Mouse (Mus musculus) liver, adult 2 months (tissue): ENCODE measurements around the gene Pde8b. TPM values are rescaled to one million over a fixed set of nuclear protein-coding genes. Genes with fewer than 3 reads are reported as not detected.

Source experiments
- DNase-seq: peaks from one replicate; pipeline ENCODE4 v3.0.0-alpha.2; 2011; ENCODE audit warnings: low read depth, low spot score; ENCODE audit errors: extremely low read depth
- H3K27ac ChIP-seq: fragments of 200-500 bp; replicated peaks from 2 replicates; pipeline ENCODE4 v1.5.1; 2012; ENCODE audit warnings: low read depth, mild to moderate bottlenecking, control low read depth, inconsistent platforms, low read length; ENCODE audit not compliant: insufficient read depth
- H3K27me3 ChIP-seq: fragments of 200-500 bp; 2 replicates; pipeline ENCODE4 v1.6.1; 2012; ENCODE audit warnings: mild to moderate bottlenecking, moderate library complexity, low read length, inconsistent platforms; ENCODE audit not compliant: control insufficient read depth, insufficient read depth
- H3K36me3 ChIP-seq: fragments of 200-500 bp; 2 replicates; pipeline ENCODE4 v1.6.1; 2012; ENCODE audit warnings: low read length, inconsistent platforms; ENCODE audit not compliant: control insufficient read depth, insufficient read depth
- H3K4me1 ChIP-seq: fragments of 200-500 bp; 2 replicates; pipeline ENCODE4 v1.6.1; 2011; ENCODE audit warnings: low read length; ENCODE audit not compliant: control insufficient read depth, insufficient read depth
- H3K4me3 ChIP-seq: fragments of 200-500 bp; 2 replicates; pipeline ENCODE4 v1.5.1; 2011; ENCODE audit warnings: low read depth, mild to moderate bottlenecking, control low read depth, low read length, moderate library complexity; ENCODE audit not compliant: insufficient read depth
- H3K79me2 ChIP-seq: fragments of 200-500 bp; 2 replicates; pipeline ENCODE4 v1.6.1; 2012; ENCODE audit warnings: inconsistent platforms, mild to moderate bottlenecking, low read length, moderate library complexity; ENCODE audit not compliant: control insufficient read depth, insufficient read depth
- H3K9ac ChIP-seq: fragments of 200-500 bp; 2 replicates; pipeline ENCODE4 v1.6.1; 2012; ENCODE audit warnings: low read depth, mild to moderate bottlenecking, control low read depth, inconsistent platforms, low read length
- CTCF ChIP-seq: fragments of 200-500 bp; IDR thresholded peaks from 2 replicates; pipeline ENCODE4 v1.5.1; 2011; ENCODE audit warnings: low read depth, low read length, control low read depth
- POLR2A ChIP-seq: fragments of 200-500 bp; IDR thresholded peaks from 2 replicates; pipeline ENCODE4 v1.6.1; 2011; ENCODE audit warnings: low read length, control low read depth; ENCODE audit not compliant: insufficient read depth; ENCODE audit errors: extremely low read depth
- WGBS: fragments of 180-500 bp; shearing (Covaris S2); methylation state at CpG from one replicate; pipeline ENCODE4 v1.1.7; 2018; 5-methylcytosine and 5-hydroxymethylcytosine counted together
- polyA plus RNA-seq: library from polyadenylated mRNA; depleted of rRNA; stranded (reverse); fragments of >200 nt; gene quantifications from 2 replicates; pipeline ENCODE4 v1.2.3, GENCODE M21; 2012; rRNA removed
- total RNA-seq: library from RNA; depleted of rRNA; stranded (reverse); fragments of >200 nt; gene quantifications from 2 replicates; pipeline ENCODE4 v1.2.3, GENCODE M21; 2014; rRNA removed

The Pde8b gene
- total and polyA plus RNA-seq, 2 experiments, result 1.4 to 1.5 TPM

DNA sequence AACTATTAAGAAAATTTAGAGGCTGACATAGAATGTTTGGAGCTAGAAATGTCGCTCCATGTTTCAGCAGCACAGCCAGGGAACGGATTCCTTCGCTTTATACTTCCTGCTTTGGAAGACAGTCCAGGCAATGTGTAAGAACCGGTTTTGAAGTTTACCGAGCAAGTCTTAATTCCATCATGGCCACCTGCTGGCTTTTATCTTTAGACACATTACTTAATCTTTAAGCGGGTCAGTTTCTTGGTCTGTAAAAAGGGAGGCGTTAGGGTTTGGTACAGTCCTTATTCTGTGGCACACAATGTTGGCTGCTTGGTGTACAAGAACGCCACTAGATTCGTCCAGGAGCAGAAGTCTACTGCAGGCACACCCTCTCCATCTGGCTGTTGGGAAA lies 274.3 kb downstream of the Pde8b start:
- Histone ChIP-seq H3K27me3 (no peaks in the 10 kb centered on the region), H3K27ac (no peak overlapping the region), H3K9ac (peak overlapping the region; percentile 54), H3K79me2 (no peaks in the 10 kb centered on the region), H3K36me3 (0 out of 2 replicates have a peak, but pooled peaks cover under 1% of the 10 kb centered on the region), H3K4me3 (peak overlapping the region; percentile 92; the same call in 1 of the 2 replicates), H3K4me1 (peaks cover 1% of the 10 kb centered on the region; the same call in 1 of the 2 replicates)
- DNase-seq, result no peak
- no peak for TF ChIP-seq POLR2A
- TF ChIP-seq CTCF, result no peak
- 28% methylated on average over 9 of the region's 9 CpGs for WGBS

Other genes with a start within 250 kb of the Pde8b start
- 1.1 and 1.9 TPM in 2 replicates for gene Zbed3, start 73.3 kb upstream of the Pde8b start, total RNA-seq
- 4.4 and 5.4 TPM in 2 replicates for gene Zbed3, start 73.3 kb upstream of the Pde8b start, polyA plus RNA-seq
- 14.0 and 15.2 TPM in 2 replicates for gene Aggf1, start 125.0 kb upstream of the Pde8b start, total RNA-seq
- 9.0 and 9.1 TPM in 2 replicates for gene Aggf1, start 125.0 kb upstream of the Pde8b start, polyA plus RNA-seq
- gene Crhbp, start 194.6 kb upstream of the Pde8b start, total RNA-seq, result not detected in 2 replicates
- not detected in 2 replicates for gene Crhbp, start 194.6 kb upstream of the Pde8b start, polyA plus RNA-seq
- not detected in 2 replicates for gene S100z, start 228.4 kb upstream of the Pde8b start, total RNA-seq
- not detected in 2 replicates for gene S100z, start 228.4 kb upstream of the Pde8b start, polyA plus RNA-seq